8 mouse cellular contexts compared by ENCODE assay signal in genomic region chr4:120855360-120856060, GRCm38 (mm10). TPM values are rescaled to one million over a fixed set of nuclear protein-coding genes. Genes with fewer than 3 reads are reported as not detected.
DNase-seq lines count a peak whose midpoint lies in the region; ATAC-seq and TF ChIP-seq lines count a peak whose summit lies in the region.

No protein-coding gene starts in this region.

- intact Hi-C loops in left cerebral cortex, postnatal 4 days (cut with DNase I) = no loop called here

- H3K9me3 ChIP-seq in lung, embryonic 14.5 days (ENCODE audit: low read depth, low read length) = no peaks in the 10 kb centered on the region
- H3K9me3 ChIP-seq in forebrain, embryonic 14.5 days (replicated peaks; ENCODE audit: control insufficient read depth, low read length) = no peaks in the 10 kb centered on the region
- H3K9me3 ChIP-seq in limb, embryonic 11.5 days (ENCODE audit: control insufficient read depth, low read length) = no peaks in the 10 kb centered on the region
- H3K9me3 ChIP-seq in neural tube, embryonic 15.5 days (replicated peaks) = no peaks in the 10 kb centered on the region

- TF ChIP-seq CTCF in lung, embryonic 14.5 days (IDR thresholded peaks at IDR 0.05; ENCODE audit: low read depth) = no peak

- H3K4me1 ChIP-seq in lung, embryonic 14.5 days (ENCODE audit: insufficient read depth) = no peaks in the 10 kb centered on the region
- no peaks in the 10 kb centered on the region; the same call in 1 of the 2 replicates for H3K4me1 ChIP-seq in forebrain, embryonic 14.5 days (ENCODE audit: control insufficient read depth, insufficient read depth, low read length)
- H3K4me1 ChIP-seq in limb, embryonic 11.5 days (ENCODE audit: control insufficient read depth, insufficient read depth, low read length) = no peaks in the 10 kb centered on the region
- peaks cover 20% of the 10 kb centered on the region for H3K4me1 ChIP-seq in neural tube, embryonic 15.5 days

- no peak overlapping the region for H3K9ac ChIP-seq in lung, embryonic 14.5 days
- peak overlapping the region; percentile 72 for H3K9ac ChIP-seq in forebrain, embryonic 14.5 days (ENCODE audit: low read length)
- no peak overlapping the region for H3K9ac ChIP-seq in limb, embryonic 11.5 days (ENCODE audit: low read length)
- H3K9ac ChIP-seq in neural tube, embryonic 15.5 days (replicated peaks) = peak overlapping the region; percentile 74

- no peak for DNase-seq in lung, embryonic 14.5 days
- no peak for DNase-seq in lung, postnatal 25 days (ENCODE audit: low spot score)
- DNase-seq in forebrain, embryonic 14.5 days (ENCODE audit: low spot score) = no peak
- no peak for DNase-seq in limb, embryonic 11.5 days (ENCODE audit: low spot score)
- DNase-seq in adrenal gland, postnatal 25 days = no peak
- DNase-seq in layer of hippocampus, postnatal 14 days (ENCODE audit: low spot score in 2 of 2) = no peak
- DNase-seq in left cerebral cortex, postnatal 4 days = no peak

- peaks cover 31% of the 10 kb centered on the region for H3K27me3 ChIP-seq in lung, embryonic 14.5 days (ENCODE audit: insufficient read depth, low read length)
- H3K27me3 ChIP-seq in forebrain, embryonic 14.5 days (replicated peaks; ENCODE audit: control insufficient read depth, insufficient read depth, low read length) = no peaks in the 10 kb centered on the region; the same call in 1 of the 2 replicates
- peaks cover 13% of the 10 kb centered on the region for H3K27me3 ChIP-seq in limb, embryonic 11.5 days (ENCODE audit: control insufficient read depth, insufficient read depth, low read length)
- 0 out of 2 replicates have a peak, but pooled peaks cover 4% of the 10 kb centered on the region for H3K27me3 ChIP-seq in neural tube, embryonic 15.5 days (replicated peaks)

- peak overlapping the region; percentile 49 for H3K4me3 ChIP-seq in lung, embryonic 14.5 days (ENCODE audit: low read depth, low read length)
- peak overlapping the region; percentile 56 for H3K4me3 ChIP-seq in forebrain, embryonic 14.5 days (ENCODE audit: low read depth, low read length)
- peak overlapping the region; percentile 52 for H3K4me3 ChIP-seq in limb, embryonic 11.5 days (ENCODE audit: low read depth, low read length)
- H3K4me3 ChIP-seq in neural tube, embryonic 15.5 days (replicated peaks) = peak overlapping the region; percentile 70

- WGBS in lung, embryonic 14.5 days = 24% methylated on average over 7 of the region's 7 CpGs
- WGBS in forebrain, embryonic 14.5 days = 10% methylated on average over 7 of the region's 7 CpGs
- 15% methylated on average over 7 of the region's 7 CpGs for WGBS in limb, embryonic 11.5 days
- 16% methylated on average over 7 of the region's 7 CpGs for WGBS in neural tube, embryonic 15.5 days

- H3K4me2 ChIP-seq in lung, embryonic 14.5 days = peak overlapping the region; percentile 91
- peak overlapping the region; percentile 80 for H3K4me2 ChIP-seq in forebrain, embryonic 14.5 days (ENCODE audit: low read length)
- peak overlapping the region; percentile 89 for H3K4me2 ChIP-seq in limb, embryonic 11.5 days (ENCODE audit: low read depth, severe bottlenecking)
- peak overlapping the region; percentile 79 for H3K4me2 ChIP-seq in neural tube, embryonic 15.5 days

- H3K27ac ChIP-seq in lung, embryonic 14.5 days (ENCODE audit: low read depth) = no peak overlapping the region
- no peak overlapping the region for H3K27ac ChIP-seq in forebrain, embryonic 14.5 days (ENCODE audit: low read depth, low read length)
- H3K27ac ChIP-seq in limb, embryonic 11.5 days (replicated peaks; ENCODE audit: low read depth, low read length) = no peak overlapping the region
- H3K27ac ChIP-seq in neural tube, embryonic 15.5 days (replicated peaks) = peak overlapping the region; percentile 41

- no peaks in the 10 kb centered on the region for H3K36me3 ChIP-seq in lung, embryonic 14.5 days (ENCODE audit: insufficient read depth)
- H3K36me3 ChIP-seq in forebrain, embryonic 14.5 days (ENCODE audit: control insufficient read depth, insufficient read depth, low read length) = no peaks in the 10 kb centered on the region
- H3K36me3 ChIP-seq in limb, embryonic 11.5 days (ENCODE audit: control insufficient read depth, insufficient read depth, low read length) = no peaks in the 10 kb centered on the region
- H3K36me3 ChIP-seq in neural tube, embryonic 15.5 days = no peaks in the 10 kb centered on the region

- no peak for ATAC-seq in lung, embryonic 14.5 days (ENCODE audit: insufficient read depth)
- no peak for ATAC-seq in forebrain, embryonic 14.5 days
- no peak for ATAC-seq in limb, embryonic 11.5 days (ENCODE audit: insufficient number of reproducible peaks, low FRiP score, low TSS enrichment, low read depth)
- ATAC-seq in neural tube, embryonic 15.5 days (ENCODE audit: low FRiP score) = no peak

RNA-seq across cellular contexts. Expression of gene Rims3, which starts 0.9 kb away (rescaled TPM):
- polyA plus RNA-seq in lung, embryonic 14.5 days (2014; fragmentation: Nextera tagmentation; extraction: Ambion mirVana) = 0.70 and 1.1 TPM in 2 replicates
- 8.1 and 9.0 TPM in 2 replicates for polyA plus RNA-seq in forebrain, embryonic 14.5 days (2014; fragmentation: Nextera tagmentation; extraction: Ambion mirVana)
- 0.34 and 0.51 TPM in 2 replicates for polyA plus RNA-seq in limb, embryonic 11.5 days (2014; fragmentation: Nextera tagmentation; extraction: Ambion mirVana)
- polyA plus RNA-seq in neural tube, embryonic 15.5 days (2015; fragmentation: Nextera tagmentation; extraction: Ambion mirVana) = 18.8 and 23.3 TPM in 2 replicates
- total RNA-seq in adrenal gland, postnatal 25 days (2021) = 6.4 and 11.1 TPM in 2 replicates
- total RNA-seq in layer of hippocampus, postnatal 14 days (2021) = 10 to 100 TPM; 17.5 to 24.7 TPM
- 10 to 100 TPM; 74.4 to 75.8 TPM for total RNA-seq in left cerebral cortex, postnatal 4 days (2021)

RNA-seq across cellular contexts. Expression of gene Nfyc, which starts 24.1 kb away (rescaled TPM):
- polyA plus RNA-seq in lung, embryonic 14.5 days (2014; fragmentation: Nextera tagmentation; extraction: Ambion mirVana) = 113 and 114 TPM in 2 replicates
- 120 and 123 TPM in 2 replicates for polyA plus RNA-seq in forebrain, embryonic 14.5 days (2014; fragmentation: Nextera tagmentation; extraction: Ambion mirVana)
- 130 and 133 TPM in 2 replicates for polyA plus RNA-seq in limb, embryonic 11.5 days (2014; fragmentation: Nextera tagmentation; extraction: Ambion mirVana)
- polyA plus RNA-seq in neural tube, embryonic 15.5 days (2015; fragmentation: Nextera tagmentation; extraction: Ambion mirVana) = 83.0 and 86.8 TPM in 2 replicates
- total RNA-seq in adrenal gland, postnatal 25 days (2021) = 62.8 and 68.9 TPM in 2 replicates
- total RNA-seq in layer of hippocampus, postnatal 14 days (2021) = 10 to 100 TPM; 49.1 to 53.8 TPM
- 10 to 100 TPM; 43.1 to 55.8 TPM for total RNA-seq in left cerebral cortex, postnatal 4 days (2021)

Comparison
In these comparisons a context has a peak if more than half of its experiments do, and no peak if none do; other contexts are left out.
1. H3K9ac ChIP-seq: peak in forebrain, embryonic 14.5 days (single experiment) and neural tube, embryonic 15.5 days (single experiment); none in lung, embryonic 14.5 days (single experiment) and limb, embryonic 11.5 days (single experiment).
2. Peak in every context shown above with its lines, with median percentiles within 50 percentile points of each other: H3K4me2 ChIP-seq and H3K4me3 ChIP-seq.